Mouse (Mus musculus) heart, embryonic 14.5 days (tissue): ENCODE measurements around the gene Kmt2d. TPM values are rescaled to one million over a fixed set of nuclear protein-coding genes. Genes with fewer than 3 reads are reported as not detected.
A peak's percentile ranks its signal among the peaks of the same experiment; 100 is the strongest.

Experiments
- ATAC-seq: fragments of 200-750 bp; cut with Nextera tagmentation; 2 replicates; pipeline ENCODE4 v1.8.0; 2017; ENCODE audit warnings: low read depth, moderate TSS enrichment; ENCODE audit not compliant: insufficient number of reproducible peaks, insufficient read depth, low FRiP score
- H3K27ac ChIP-seq, 2 experiments: fragments of 200-500 bp in 1 of 2; fragments of 300-500 bp in 1 of 2; sonication (generic) in 1 of 2; replicated peaks in 1 of 2; 2 replicates each; pipeline ENCODE4 v1.5.1; 2012 to 2014; ENCODE audit warnings: low read depth in 2 of 2, low read length in 2 of 2, control low read depth in 1 of 2, mild to moderate bottlenecking in 1 of 2, mixed read lengths in 1 of 2; ENCODE audit not compliant: control insufficient read depth in 1 of 2, insufficient read depth in 1 of 2
- H3K27me3 ChIP-seq: fragments of 300-500 bp; sonication (generic); 2 replicates; pipeline ENCODE4 v1.6.1; 2014; ENCODE audit warnings: mild to moderate bottlenecking, low read length, control low read depth; ENCODE audit not compliant: control insufficient read depth, insufficient read depth
- H3K36me3 ChIP-seq: fragments of 300-500 bp; sonication (generic); 2 replicates; pipeline ENCODE4 v1.6.1; 2014; ENCODE audit warnings: mild to moderate bottlenecking, control low read depth, low read length, mixed read lengths; ENCODE audit not compliant: control insufficient read depth, insufficient read depth
- H3K4me1 ChIP-seq, 2 experiments: fragments of 200-500 bp in 1 of 2; fragments of 300-500 bp in 1 of 2; sonication (generic) in 1 of 2; 2 replicates each; pipeline ENCODE4 v1.6.1; 2012 to 2014; ENCODE audit warnings: low read length in 2 of 2, control low read depth in 1 of 2, mixed read lengths in 1 of 2; ENCODE audit not compliant: control insufficient read depth in 2 of 2, insufficient read depth in 2 of 2
- H3K4me2 ChIP-seq: fragments of 300-500 bp; sonication (generic); 2 replicates; pipeline ENCODE4 v1.6.1; 2014; ENCODE audit warnings: mild to moderate bottlenecking, low read length
- H3K4me3 ChIP-seq, 2 experiments: fragments of 200-500 bp in 1 of 2; fragments of 300-500 bp in 1 of 2; sonication (generic) in 1 of 2; 2 replicates each; pipeline ENCODE4 v1.5.1; 2012 to 2014; ENCODE audit warnings: low read length in 2 of 2, mild to moderate bottlenecking in 2 of 2, control low read depth in 1 of 2, low read depth in 1 of 2, moderate library complexity in 1 of 2; ENCODE audit not compliant: control insufficient read depth in 1 of 2, insufficient read depth in 1 of 2
- H3K9ac ChIP-seq: fragments of 300-500 bp; sonication (generic); 2 replicates; pipeline ENCODE4 v1.6.1; 2014; ENCODE audit warnings: mild to moderate bottlenecking, low read length
- H3K9me3 ChIP-seq: fragments of 300-500 bp; sonication (generic); 2 replicates; pipeline ENCODE4 v1.6.1; 2016; ENCODE audit warnings: low read length, control low read depth; ENCODE audit not compliant: control insufficient read depth
- WGBS: fragments of 180-500 bp; shearing (Covaris S2); extraction: QIAGEN DNeasy Blood & Tissue Kit; methylation state at CpG from one replicate; pipeline ENCODE4 v1.1.7; 2014; 5-methylcytosine and 5-hydroxymethylcytosine counted together
- polyA plus RNA-seq: library from polyadenylated mRNA; unstranded; fragments of >200 nt; fragmentation: Nextera tagmentation; extraction: Ambion mirVana; gene quantifications from 2 replicates; pipeline ENCODE4 v1.2.1, GENCODE M21; 2014

Gene Kmt2d
- polyA plus RNA-seq, 1 experiment from 2014 or later: 13.0 TPM

DNA sequence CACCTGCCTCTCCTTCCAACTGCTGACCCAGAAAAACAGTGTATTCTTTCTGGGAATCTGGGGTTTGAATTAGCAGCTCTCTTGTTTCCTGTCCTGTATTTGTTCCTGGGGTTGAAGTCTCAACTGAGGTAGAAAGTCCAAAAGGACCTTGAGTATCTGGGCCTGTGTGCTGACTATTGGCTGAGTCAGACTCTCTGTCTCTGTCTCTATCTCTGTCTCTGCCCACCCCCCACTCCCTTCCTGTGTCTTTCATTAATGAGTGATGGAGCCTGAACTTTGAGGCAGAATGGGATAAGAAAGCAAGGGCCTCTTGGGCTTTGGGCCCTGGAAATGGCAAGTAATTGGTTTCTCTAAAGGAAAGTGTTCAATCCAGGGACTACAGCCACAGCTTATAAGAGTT lies 12.7 kb upstream of the Kmt2d start:
- Histone ChIP-seq H3K4me3 (no peak overlapping the region), H3K27me3 (no peaks in the 10 kb centered on the region), H3K36me3 (no peaks in the 10 kb centered on the region), H3K4me2 (no peak overlapping the region), H3K27ac (no peak overlapping the region), H3K4me1 (peaks cover 4 to 5% of the 10 kb centered on the region in 2 experiments; a peak in 3 of 4 replicates), H3K9ac (no peak overlapping the region), H3K9me3 (no peaks in the 10 kb centered on the region)
- ATAC-seq: no peak

DNA sequence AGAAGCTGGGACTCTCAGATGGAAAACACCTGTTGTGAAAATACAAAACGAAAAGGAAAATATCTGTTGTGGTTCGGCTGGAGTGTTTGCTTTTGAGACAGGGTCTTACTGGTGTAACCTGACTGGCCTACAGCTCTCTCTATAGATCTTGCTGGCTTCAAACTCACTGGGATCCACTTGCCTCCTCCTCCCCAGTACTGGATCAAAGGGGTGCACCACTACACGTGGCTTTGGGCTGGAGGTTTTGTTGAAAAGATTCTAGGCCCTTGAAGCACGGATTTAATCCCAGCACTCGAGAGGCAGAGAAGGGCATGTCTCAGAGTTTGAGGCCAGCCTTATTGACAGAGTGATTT lies 10.6 kb upstream of the Kmt2d start:
- Histone ChIP-seq H3K36me3 (0 out of 2 replicates have a peak, but pooled peaks cover 3% of the 10 kb centered on the region), H3K4me3 (peak overlapping the region in 1 of 2 experiments; percentile 70; a peak in 2 of 4 replicates), H3K9ac (peak overlapping the region; percentile 56; the same call in 1 of the 2 replicates), H3K27me3 (no peaks in the 10 kb centered on the region), H3K9me3 (no peaks in the 10 kb centered on the region), H3K27ac (no peak overlapping the region), H3K4me1 (peaks cover 4 to 5% of the 10 kb centered on the region in 2 experiments; a peak in 3 of 4 replicates), H3K4me2 (peak overlapping the region; percentile 81)
- WGBS: 13% methylated on average over 5 of the region's 5 CpGs
- ATAC-seq: no peak

DNA sequence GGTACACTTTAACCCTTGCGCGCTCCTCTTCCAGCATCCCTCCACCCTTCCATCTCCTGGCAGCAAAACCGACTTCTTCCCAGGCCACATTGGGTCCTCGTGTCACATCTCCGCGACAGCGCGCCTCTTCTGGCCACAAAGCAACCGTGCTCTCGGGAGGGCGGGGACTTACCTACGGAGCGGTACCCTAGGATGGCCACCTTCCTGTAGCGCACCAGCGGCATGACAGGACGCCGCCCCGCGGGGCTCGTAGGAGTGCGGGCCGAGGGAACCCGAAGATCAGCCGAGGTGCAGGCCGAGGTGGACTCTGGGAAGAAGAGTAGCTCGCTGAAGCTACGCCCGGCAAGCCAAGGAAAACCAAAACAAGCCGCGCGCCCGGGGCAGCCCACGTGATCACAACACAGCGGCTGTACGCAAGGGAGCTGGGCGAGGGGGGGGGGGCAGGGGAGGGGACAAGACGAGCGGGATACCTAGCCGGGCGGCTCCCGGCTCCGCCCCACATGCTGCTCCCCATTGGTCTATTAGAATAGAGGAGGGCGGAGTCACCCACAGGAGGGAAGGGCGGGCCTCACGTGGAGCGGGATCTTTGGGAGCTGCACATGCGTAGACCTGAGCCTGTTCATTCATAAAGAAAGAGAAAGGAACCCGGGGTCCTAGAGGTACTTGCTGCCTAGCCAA lies 10.1 kb upstream of the Kmt2d start:
- Histone ChIP-seq H3K36me3 (0 out of 2 replicates have a peak, but pooled peaks cover 3% of the 10 kb centered on the region), H3K27me3 (no peaks in the 10 kb centered on the region), H3K4me2 (peak overlapping the region; percentile 81), H3K4me3 (peak overlapping the region; percentile 70 to 96), H3K9ac (peak overlapping the region; percentile 74), H3K4me1 (peaks cover 4 to 5% of the 10 kb centered on the region in 2 experiments; a peak in 3 of 4 replicates), H3K9me3 (no peaks in the 10 kb centered on the region), H3K27ac (peak overlapping the region; percentile 45 to 63)
- WGBS: under 1% methylated on average over 45 of the region's 48 CpGs
- ATAC-seq: peak; percentile 98

DNA sequence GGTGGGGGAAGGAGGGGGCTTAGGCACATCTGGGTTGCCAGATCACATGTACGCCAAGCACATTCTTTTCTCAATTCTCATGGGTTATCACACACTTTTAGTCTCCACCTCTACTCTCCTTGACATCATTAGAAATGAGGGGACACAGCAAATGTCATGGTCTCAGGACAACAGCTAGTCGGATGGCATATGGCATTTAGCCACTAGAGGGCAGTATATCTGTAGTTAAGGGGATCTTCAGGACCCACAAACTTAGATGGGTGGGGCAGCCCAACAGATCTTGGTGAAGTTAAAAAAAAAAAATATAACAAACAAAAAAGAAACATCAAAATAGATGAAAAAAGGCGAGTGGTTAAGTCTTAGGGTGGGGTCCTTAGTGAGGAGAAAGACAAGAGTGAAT lies 6.3 kb upstream of the Kmt2d start:
- 13% methylated on average over 3 of the region's 3 CpGs for WGBS
- ATAC-seq: no peak
- Histone ChIP-seq H3K27ac (no peak overlapping the region), H3K4me2 (no peak overlapping the region), H3K9ac (no peak overlapping the region), H3K36me3 (0 out of 2 replicates have a peak, but pooled peaks cover 3% of the 10 kb centered on the region), H3K9me3 (no peaks in the 10 kb centered on the region), H3K4me1 (peaks cover 5 to 9% of the 10 kb centered on the region in 2 experiments), H3K4me3 (no peak overlapping the region), H3K27me3 (no peaks in the 10 kb centered on the region)

DNA sequence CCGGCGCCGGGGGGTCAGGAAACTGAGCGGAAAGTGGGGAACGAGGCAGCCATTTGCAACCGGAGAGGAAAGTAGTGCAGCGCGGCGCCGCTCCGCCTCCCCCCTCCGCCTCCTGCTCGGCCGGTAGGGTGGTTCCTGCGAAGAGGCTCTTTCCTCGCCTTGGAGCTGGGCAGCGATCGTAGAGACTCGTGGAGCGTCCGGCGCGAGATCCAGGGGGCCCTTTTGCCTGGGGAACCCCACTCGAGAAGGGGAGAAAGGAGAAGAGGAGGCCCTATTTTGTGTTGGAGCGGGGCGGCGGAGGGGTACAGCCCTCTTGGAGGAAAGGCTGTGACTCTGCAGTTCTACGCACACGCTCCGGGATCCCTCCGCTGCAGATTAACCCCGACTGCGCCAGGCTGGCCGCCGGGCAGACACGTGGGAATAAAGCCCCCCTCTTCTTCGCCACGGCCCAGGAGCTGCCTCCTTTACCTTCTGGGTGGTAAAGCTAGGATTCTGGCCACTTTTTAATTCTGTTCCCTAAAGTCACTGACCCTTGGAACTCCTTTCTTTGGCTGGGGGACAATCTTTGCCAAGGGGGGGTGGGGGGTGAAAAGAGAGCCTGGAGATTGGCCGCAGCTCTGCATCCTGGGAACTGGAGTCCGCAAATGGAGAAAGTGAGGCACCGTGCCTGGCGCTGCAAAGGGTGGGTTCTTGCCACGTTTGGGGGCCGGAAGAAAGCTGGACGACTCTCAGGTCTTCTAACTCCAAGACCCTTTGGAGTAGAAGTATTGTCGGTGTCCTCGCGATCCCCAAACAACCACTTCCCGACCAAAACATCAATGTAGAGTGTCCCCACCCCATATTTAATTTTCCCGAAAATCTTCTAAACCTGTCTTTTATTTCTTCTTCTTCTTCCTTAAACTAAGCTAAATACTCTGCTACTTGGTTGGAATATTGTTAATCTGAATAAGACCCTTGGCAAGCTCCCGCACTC lies 1.2 kb upstream of the Kmt2d start:
- peaks cover 15 to 32% of the 10 kb centered on the region in 2 experiments for H3K4me1 ChIP-seq
- H3K9ac ChIP-seq: peak overlapping the region; percentile 98
- no peaks in the 10 kb centered on the region for H3K9me3 ChIP-seq
- peak; percentile 61 for ATAC-seq
- H3K36me3 ChIP-seq: no peaks in the 10 kb centered on the region
- H3K4me2 ChIP-seq: peak overlapping the region; percentile 79
- 2% methylated on average over 51 of the region's 51 CpGs for WGBS
- H3K4me3 ChIP-seq: peak overlapping the region; percentile 84 to 94
- H3K27me3 ChIP-seq: no peaks in the 10 kb centered on the region
- H3K27ac ChIP-seq: peak overlapping the region; percentile 98 to 99

DNA sequence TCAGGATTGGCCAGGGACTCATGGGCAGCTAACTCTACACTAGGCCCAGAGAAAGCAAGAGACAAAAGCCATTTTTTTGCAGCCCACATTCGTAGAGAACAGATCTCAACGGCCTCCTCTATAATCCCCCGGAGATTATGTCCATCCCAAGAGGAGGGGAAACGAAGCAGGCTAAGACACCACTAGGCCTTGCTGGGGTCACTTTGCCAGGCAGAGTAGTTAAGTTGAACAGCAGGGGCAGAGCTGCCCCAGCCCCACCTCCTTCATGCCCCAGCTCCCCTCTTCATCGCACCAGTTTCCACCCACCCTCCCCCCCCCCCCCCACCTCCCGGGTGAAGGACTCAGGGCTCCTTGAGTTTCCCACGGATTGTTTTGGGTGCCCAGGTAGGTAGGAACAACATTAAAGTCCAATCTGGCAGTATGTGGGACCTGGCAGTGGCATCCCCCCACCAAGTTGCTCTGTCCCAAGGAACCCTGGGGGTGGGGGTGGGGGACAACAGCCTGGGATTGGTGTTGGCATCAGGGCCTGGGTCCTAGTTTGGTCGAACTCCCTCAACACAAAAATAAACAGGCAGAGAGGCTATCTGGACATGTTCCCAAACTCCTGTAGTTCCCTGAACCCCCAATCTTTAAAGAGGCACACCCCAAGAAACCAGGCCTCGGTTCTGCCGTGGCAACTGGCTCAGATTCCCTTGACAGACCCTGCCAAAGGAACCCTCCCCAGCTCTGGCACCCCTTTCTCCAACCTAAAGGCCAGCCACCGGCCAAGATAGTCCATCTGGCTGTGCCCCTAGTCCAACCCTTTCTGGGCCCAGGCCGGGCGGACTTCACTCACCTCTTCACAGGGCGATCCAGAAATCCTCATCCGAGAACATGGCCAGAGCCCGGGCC lies 580 bp downstream of the Kmt2d start:
- Histone ChIP-seq H3K4me1 (peaks cover 15 to 36% of the 10 kb centered on the region in 2 experiments), H3K9ac (peak overlapping the region; percentile 98), H3K27me3 (no peaks in the 10 kb centered on the region), H3K36me3 (peaks cover 14% of the 10 kb centered on the region), H3K4me2 (peak overlapping the region; percentile 93), H3K27ac (peak overlapping the region; percentile 98 to 99), H3K4me3 (peak overlapping the region; percentile 84 to 94), H3K9me3 (no peaks in the 10 kb centered on the region)
- no peak for ATAC-seq
- WGBS: 0% methylated on average over 15 of the region's 16 CpGs
